Mouse (Mus musculus): ENCODE results near the gene Dpf2.
A peak's percentile ranks its signal among the peaks of the same experiment; 100 is the strongest.

Gene Dpf2

DNA sequence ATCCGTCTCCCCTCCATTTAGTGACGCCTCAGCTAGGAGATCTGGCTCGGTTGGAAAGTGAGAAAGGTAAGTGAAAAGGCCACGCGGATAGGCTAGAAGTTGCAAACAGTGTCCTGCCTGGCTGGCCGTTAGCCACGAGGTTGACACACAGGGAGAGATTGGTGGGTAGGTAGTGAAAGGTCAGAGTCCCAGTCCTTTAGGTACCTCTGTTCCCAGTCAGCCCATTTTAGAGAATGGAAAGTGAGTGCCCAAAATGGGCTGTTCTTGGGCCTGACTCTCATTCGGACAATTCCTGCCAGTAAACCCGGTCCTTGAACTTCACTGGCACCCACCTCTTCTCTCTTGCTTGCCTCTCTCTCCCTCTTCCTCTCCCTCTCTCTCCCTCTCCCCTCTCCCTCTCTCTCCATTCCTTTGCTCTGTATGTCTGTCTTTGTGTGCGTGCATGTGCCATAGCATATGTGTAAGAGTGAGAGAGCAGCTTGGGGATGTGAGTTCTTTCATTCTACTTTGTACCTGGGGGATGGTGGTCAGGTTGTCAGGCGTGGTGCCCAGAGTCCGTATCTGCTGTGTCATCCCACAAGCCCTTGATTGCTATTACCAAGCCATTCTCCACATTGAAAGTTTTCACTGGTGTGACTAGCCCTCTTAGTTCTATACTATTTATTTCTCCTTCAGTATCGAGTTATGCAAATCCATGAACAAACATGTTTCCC, at the start of gene Dpf2:
Gene Dpf2 (minus strand): TSS at position 4 of the 713 bp plus-strand sequence.
- no peak for DNase-seq

DNA sequence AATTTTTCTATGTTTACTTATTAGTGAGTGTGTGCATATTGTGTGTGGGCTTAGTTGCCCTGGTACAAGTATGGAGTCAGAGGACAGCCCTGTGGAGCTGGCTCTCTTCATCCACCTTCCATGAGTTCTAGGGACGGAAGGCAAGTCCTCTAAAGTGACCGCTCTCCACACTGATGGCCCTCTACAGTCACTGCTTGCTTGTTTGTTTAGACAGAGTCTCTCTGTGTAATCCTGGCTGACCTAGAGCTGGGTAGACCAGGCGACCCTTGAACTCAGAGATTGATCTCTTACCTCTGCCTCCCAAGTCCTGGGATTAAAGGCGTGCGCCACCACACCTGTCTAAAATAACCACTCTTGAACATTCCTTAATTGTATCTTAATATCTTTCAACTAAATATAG, 44.6 kb upstream of the Dpf2 start:
- DNase-seq = no peak

DNA sequence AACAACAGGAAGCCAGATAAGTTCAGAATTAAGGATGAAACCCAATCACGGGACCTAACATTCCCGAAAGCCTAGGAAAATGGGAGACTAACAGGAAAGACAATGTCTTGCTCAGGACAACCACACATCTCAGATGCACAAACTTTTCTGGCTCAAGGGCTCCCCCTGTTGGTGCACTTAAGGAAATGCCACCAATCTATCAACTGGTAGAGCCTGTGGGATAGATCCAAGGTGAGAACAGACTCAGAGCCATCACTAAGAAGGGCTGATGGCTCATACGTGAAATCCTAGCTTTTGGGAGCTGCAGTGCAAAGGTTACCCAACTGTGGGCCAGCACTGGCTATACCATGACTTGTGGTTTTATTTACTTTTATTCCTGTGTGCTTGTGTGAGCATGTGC, 43.9 kb upstream of the Dpf2 start:
- peak; percentile 85 for DNase-seq

DNA sequence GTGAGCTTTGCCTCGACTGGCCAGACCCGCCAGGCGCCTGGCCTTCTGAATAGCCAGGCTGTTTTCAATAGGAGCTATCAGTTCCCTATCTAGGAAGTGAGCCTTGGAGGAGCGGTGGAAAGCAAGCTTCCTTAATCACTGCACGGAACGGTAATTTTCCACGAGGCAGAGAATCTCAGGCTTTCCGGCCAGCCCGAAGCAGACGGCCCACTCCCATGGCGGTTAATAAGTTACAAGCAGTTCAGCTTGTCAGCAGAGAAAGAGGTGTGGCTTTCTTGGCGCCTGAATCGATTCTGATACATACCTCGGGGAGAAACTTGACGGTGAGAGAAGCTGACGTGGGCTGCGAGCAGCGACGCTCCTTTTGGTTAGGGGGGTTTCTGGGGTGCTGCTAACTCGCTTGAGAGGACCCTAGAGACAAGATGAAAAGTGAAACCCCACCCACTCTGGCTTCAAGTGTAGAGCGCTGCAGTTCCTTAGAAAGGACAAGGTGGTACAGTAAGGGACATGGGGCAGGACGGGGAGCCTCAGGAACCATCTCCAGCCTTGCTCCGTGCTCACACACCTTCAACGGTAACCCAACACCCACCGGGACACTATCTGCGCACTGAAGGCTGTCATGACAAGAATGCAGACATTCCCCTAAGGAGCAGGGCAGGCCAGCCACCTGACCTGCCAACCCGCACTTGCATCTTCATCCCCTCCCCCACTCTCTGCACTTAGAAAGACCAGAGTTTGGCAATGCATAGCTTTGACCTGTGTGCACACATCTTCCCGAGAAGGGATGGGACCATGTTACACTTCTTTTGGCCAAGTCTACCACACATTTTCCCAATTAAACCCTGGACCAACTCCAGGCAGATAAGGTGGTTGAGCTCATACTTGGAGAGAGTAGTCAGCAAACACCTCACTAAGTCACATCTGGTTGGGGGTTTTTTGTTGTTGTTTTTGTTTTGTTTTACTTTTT, 43.2 kb upstream of the Dpf2 start:
- DNase-seq = peak; percentile 61

DNA sequence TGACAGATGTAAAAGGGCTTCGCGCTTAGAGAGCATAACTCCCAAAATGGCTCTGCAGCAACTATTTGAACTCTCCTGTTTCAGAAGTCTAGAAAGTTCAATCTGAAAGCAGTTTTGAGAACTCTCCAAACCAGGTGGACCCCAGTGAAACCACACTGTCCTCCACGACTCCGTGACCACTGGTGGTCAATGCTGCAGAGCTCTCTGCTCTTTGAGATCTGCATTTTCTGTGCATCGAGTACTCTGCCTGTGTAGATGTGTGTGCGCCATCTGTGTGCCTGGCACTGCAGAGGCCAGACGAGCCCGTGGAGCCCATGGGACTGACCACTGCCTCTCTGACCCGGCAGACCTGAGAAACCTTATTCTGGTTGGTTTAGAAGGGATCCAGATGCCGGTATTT, 42.1 kb upstream of the Dpf2 start:
- DNase-seq = no peak

DNA sequence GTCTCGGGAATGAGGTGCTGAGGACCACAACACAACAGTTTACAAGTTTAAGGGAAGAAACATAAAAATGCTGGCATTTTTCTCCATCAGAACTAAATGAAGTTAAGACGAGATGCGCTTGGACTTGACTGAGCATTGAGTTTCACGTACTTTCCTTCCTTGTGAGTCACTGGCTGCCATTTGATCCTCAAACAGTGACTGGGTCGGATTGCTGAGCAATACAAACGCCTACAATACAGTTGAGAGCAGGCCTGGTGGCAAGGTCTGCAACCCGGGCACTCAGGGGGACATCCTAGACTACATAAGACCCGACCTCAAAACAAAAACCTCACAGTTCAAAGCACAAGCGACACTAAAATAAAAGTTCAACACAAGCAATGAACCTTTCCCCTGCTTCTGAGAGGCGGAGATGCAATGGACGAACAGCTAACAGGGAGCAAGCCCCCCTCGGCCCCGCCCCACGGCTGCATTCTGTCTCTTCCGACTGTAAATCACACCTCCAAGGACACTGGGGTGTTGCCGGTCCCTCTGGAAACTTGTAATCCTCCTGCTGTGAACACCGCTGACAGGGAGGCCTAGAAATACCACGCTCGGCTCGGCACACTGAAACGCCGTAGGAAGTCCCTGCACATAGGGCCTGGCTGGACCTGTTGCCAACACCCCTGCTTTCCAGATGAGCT, 41.4 kb upstream of the Dpf2 start:
- no peak for DNase-seq

DNA sequence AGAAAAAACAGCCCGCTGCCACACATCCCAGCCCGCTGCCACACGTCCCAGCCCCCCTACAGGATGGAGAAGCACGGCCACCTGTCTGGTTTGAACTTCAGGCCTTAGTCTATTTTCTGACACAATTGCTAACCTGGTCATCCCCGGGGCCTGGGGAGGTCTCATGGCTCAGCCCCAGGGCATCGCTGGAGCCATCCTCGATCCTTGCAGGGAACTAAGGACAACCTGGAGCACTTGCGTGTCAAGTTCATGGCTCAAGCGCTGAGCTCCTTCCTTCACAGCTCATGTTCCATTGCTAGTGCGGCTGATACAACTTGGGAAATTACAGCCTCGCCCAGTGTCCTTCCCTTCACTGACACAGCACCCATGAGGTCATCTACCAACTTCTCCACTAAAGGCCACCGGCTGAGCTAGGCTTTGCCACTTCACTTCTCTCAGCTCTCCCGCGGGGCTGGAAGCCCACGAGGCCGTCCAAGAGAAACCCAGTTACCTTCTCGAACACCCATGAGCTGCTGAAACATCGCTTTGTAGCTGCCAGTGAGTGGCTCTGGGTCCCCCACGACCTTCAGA, 40.5 kb upstream of the Dpf2 start:
- DNase-seq = no peak

DNA sequence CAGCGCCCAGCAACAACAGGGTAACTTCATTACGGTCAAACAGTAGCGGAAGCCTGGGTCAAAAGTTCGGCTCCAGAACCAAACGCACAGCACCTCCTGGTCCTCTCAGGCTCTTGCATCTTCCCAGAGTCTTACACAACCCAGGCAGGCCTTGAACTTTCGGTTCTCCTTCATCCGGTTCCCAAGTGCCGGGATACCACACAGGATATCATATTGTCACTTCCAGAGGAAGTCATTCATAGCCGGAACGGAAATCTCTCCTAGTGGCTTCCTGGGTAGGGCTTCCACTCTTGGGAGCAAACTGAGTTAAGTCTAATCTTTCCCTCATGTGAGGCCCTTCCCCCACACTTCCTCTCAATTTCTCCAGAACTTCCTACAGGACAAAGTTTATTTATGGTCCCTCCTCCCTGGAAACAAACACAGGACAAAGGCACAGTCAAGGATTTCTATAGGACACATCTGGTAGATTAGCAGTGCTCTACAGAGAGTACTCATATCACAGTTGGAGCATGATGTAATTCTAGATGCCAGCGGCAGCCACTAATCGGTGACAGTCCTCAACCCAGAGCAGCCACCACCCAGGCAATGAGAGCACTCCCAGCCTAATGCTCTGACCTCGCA, 39.4 kb upstream of the Dpf2 start:
- DNase-seq = peak; percentile 90

DNA sequence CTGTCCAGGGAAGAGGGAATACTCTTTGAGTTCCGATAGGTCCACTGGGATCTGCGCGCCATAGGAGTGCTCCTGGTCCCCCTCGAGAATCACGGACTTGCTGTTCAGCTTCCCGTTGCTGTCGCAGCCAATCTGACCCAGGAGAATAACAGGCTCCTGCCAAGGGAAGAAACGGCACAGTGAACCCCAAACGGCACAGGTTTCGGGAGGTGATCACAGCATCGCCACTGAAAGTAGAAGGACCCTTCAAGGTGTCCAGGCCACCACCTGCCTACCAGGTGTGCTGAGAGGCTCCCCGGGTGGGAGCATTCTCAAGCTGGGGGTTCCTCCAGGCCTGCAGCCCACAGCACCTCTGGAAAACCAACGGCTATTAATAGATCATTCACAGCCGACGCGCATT, 38.8 kb upstream of the Dpf2 start:
- DNase-seq = no peak

DNA sequence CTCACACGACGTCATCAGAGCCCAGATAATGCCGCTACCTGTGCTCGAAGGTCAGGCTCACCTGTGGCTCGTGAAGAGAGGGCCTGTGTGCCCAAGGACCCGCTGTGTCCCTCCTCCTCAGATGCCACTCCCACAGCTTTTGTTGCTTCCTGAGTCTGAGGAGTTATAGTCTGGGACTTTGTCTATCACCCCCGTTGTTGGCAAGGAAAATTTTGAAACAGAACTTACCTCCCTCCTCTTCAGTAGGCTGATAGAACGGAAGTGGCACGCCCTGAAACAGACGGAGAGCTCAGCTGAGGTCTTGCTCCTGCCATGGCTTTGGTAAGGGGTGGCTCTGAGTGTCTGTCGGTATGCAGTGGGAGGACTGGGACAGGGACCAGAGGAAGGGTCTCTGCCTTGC, 37.4 kb upstream of the Dpf2 start:
- DNase-seq = no peak

DNA sequence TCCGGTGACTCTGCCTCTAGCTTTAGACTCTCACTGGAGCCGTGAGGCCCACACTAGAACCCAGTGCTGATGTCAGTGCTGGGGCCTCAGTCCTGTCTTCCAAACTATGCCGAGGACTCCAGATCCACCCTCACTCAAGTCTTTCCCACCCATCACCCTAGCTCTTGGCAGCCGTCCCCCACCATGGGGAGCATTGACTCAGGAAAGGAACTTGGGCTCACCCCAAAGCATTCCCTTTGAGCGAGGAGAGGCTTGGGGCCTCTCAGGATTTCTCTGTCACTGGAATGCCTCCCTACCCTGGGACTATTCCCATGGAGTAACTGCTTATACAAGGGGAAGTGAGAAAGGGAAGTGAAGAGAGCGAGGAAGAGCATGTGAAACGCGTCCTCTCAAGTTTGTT, 33.1 kb upstream of the Dpf2 start:
- peak; percentile 53 for DNase-seq

DNA sequence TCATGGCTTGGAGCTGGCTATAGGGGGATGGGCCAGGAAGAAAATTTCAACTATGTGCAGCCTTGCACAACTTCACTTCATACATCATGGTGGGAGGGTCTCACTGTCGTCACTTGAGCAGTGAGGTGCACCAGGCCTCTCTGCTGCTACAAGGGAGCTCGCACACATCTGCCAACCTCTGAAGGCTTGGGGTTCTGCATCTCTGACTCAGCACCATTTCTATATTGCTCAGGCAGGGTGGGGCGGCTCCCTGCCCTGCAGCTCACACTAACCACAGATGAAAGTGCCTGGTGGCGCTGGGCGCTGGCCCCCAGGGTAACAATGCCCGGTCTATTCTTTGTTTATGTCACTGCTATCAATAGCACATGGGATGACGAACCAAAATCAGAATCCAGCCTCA, 32.2 kb upstream of the Dpf2 start:
- DNase-seq = peak; percentile 75

DNA sequence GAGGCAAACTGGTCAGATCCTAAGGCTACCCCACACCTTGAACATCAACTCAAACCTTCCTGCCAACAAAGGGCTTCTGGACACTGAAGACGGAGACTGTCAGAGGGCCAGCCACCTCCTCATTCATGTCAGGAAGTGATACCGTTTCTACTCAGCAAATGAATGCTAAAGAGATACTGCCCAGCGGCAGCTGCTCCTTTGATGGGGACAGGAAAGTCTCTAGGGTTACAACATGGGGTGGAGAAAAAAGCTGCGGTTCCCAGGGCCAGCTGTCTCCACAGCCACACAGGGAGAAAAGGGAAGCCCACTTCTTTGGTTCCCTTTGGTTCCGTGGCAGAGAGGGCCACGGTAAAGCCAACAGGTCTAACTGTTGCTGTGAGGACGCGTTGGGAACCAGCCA, 31.3 kb upstream of the Dpf2 start:
- DNase-seq = peak; percentile 37

DNA sequence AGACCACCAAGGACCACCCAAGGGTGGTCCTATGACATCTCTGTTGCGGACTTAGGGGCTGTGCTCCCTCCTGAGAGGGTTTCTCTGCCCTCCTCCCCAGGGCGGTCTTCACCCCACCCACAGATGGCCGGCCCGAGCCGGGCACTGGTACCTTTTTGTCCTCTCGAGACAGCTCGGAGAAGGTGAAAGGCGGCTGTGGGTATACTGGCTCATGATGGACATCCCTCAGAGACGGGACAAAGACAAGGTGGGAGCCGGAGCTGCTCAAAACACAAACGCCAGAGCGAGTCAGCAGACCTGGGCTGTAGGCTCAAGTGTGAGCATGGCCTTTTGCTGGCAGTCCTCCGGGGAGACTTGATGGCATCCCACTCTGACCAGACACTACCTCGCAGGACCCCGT, 30.6 kb upstream of the Dpf2 start:
- no peak for DNase-seq

DNA sequence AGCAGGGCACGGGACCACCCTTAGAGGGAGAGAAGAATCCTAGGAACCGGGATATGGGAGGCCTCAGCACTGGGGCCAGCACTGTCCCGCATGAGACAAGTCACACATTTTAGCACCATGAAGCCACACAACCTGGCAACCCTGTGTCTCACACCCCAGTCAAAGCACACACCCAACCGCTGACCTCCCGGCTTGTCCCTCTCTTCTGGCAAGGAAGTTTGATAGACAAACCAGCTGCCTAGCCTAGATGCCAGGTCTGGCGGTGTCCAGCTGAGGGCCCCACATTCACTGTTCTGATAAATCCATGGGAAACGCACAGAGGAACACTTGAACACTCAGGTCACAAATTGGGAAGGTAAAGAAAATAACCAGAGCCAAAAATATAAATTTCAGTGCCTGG, 29.8 kb upstream of the Dpf2 start:
- DNase-seq = no peak

DNA sequence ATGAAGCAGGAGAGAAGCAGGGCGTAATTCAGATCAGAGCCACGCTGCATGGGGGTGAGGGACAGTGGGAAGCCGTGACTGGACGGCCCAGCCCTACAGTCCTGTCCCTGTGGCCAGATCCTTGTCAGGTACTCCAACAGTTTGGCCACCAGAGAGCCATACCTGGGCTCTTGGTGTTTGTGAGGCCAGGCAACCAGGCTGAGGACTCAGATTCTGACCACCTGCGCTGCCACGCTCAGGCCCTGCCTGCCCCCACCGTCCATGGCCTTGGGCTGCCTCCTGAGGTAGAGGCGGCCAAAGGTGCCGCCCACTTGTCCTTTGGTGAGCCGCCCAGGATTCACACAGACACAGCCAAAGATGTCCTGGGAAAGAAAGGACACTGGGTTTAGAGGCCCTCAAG, 27.8 kb upstream of the Dpf2 start:
- DNase-seq = no peak

DNA sequence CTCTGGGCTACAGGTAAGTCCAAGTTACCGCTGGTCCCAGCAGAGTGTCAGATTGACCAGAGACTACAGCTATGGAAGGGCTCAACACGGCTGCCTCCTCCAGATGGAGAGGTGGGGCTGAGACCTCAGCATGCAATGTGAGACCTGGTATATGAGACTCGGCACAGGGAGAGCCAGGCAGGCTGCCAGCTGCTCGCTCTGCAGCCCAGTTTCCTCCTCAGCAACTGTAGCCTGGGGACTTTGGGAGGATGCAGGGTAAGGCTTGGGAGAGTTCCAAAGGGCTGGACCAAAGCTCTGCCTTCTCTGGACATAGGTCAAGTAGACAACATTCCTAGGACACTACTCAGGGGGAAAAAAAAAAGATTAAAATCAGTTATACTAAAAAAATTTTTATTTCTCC, 27.4 kb upstream of the Dpf2 start:
- DNase-seq = peak; percentile 90

DNA sequence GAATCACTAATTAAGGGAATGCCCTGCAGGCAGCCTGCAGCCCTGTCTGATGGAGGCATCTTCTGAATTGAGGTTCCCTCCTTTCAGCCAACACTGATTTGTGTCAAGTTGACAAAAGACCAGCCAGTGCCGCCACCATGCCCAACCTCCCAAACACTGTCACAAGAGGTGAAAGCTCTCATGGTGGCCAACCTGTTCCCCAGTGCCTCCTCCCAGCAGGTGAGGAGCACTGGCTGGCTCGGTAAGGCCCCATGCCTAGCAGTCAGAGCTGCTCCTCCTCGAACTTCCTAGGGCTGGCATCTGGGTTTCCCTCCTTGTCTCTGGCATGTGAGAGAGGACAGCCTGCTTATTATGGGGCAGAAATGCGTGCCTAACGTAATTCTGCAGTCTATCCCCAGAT, 26.9 kb upstream of the Dpf2 start:
- no peak for DNase-seq

DNA sequence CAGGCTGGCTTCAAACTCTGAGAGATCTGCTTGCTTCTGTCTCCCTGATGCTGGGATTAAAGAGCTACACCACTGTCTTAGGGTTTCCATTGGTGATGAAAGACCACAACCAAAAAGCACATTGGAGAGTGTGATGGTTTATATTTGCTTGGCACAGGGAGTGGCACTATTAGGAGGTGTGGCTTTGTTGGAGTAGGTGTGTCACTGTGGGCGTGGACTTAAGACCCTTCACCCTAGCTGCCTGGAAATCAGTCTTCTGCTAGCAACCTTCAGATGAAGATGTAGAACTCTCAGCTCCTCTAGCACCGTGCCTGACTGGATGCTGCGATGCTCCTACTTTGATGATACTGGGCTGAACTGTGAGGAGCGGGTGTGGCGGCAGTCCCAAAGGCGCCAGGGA, 25.7 kb upstream of the Dpf2 start:
- no peak for DNase-seq

DNA sequence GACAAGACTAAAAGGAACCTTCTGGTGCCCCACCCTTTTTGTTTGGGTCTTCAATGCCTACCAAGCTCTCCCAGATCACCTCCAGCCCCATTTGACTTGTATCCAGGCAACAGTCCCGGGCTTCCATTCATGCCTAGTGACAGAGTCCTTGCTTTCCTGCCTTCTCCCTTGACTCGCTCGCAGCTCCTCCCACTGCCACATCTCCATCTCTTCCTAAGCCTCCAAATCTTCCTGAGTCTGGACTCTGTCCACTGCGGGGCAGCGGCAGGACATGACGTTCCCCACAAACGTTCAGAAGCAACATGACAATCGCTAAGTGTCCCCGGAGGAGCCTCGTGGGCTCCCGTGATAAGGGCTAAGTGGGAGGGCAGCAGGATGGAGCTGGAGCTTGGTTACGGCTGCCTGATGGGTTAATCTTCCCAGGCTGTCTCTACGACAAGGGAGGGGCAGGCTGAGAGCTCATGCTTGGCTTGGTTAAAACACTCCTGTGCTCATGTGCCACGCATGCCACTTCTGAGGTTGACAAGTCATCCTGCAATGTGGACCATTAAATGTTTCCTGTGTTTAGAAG, 25.1 kb upstream of the Dpf2 start:
- DNase-seq = peak; percentile 58

DNA sequence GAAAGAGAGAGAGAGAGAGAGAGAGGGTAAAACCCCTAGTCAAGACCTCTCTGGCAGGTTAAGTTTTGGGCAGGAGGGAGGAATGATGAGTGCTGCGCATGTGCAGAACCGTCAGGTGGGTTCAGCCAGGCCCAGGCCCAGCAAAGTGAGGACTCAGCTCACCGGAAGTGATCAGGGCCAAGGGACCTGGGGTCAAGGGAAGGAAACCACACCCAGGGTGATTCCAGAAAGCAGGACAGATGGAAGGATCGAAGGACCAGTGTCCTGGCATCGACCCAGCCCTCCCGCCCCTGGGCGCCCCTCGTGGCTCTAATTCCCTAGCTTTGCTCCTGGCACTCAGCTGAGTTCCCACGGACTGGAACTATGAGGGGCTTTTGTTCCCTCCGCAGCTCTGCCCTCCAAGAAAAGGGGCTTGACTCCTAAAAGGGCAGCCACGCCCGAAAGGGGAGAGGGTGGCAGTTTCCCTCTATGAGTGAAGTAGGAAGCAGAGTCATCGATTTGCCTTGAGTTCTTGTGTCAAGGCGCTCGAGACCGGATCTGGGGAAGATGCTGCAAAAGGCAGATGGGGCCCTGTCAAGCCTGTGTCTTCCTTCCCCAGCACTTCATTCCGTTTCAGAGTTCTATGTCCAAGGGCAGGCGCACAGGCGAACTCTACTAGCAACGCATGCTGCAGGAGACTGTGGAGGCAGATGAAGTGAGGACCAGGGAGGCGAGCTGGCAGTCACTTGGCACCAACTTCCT, 24.5 kb upstream of the Dpf2 start:
- DNase-seq = no peak

DNA sequence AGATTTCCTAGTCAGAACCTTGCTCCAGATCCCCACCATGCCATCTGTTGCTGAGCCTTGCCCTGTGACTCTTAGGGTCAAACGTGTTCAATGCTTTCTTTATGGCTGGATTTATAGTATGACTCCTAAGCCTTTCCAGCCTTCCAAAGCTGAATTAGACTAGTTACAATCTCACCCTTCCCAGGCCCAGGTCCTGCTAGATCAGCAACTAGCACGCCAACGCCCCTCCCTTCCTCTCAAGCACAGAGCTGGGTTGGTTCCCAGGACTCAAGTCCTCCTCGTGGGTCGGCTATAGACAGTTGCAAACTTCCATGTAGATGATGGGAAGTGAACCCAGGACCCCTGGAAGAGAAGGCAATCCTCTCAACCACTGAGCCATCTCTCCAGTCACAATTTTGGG, 22.9 kb upstream of the Dpf2 start:
- DNase-seq = peak; percentile 59
